Comparison of ENCODE assay signal across 7 mouse cellular contexts in genomic region chrX:48342731-48343130, GRCm38 (mm10). TPM values are rescaled to one million over a fixed set of nuclear protein-coding genes. Genes with fewer than 3 reads are reported as not detected.
DNase-seq lines count a peak whose midpoint lies in the region; ATAC-seq and TF ChIP-seq lines count a peak whose summit lies in the region.

No protein-coding gene starts in this region.

- H3K4me1 ChIP-seq in testis, adult 2 months (ENCODE audit: control insufficient read depth, insufficient read depth, low read length), result peaks cover 12% of the 10 kb centered on the region
- 0 out of 2 replicates have a peak, but pooled peaks cover 2% of the 10 kb centered on the region for H3K4me1 ChIP-seq in forebrain, embryonic 11.5 days (replicated peaks; ENCODE audit: control insufficient read depth, insufficient read depth, low read length)
- peaks cover 11% of the 10 kb centered on the region; the same call in 1 of the 2 replicates for H3K4me1 ChIP-seq in hindbrain, embryonic 16.5 days (ENCODE audit: control insufficient read depth, insufficient read depth, low read depth, low read length)
- H3K4me1 ChIP-seq in lung, embryonic 16.5 days (replicated peaks; ENCODE audit: control insufficient read depth, insufficient read depth, low read length), result no peaks in the 10 kb centered on the region

- ATAC-seq in forebrain, embryonic 11.5 days (replicated peaks; ENCODE audit: low FRiP score), result peak; percentile 6; the same call in 1 of the 2 replicates
- ATAC-seq in hindbrain, embryonic 16.5 days, result no peak; the same call in 1 of the 2 replicates
- no peak for ATAC-seq in lung, embryonic 16.5 days (ENCODE audit: low read depth)

- no peak for TF ChIP-seq CTCF in testis, adult 2 months (IDR thresholded peaks at IDR 0.05; ENCODE audit: control insufficient read depth, insufficient read depth, insufficient replicate concordance, low read depth, low read length)

- H3K27me3 ChIP-seq in testis, adult 2 months (ENCODE audit: control insufficient read depth, insufficient read depth, low read length), result no peaks in the 10 kb centered on the region
- no peaks in the 10 kb centered on the region for H3K27me3 ChIP-seq in forebrain, embryonic 11.5 days (ENCODE audit: control insufficient read depth, insufficient read depth, low read length)
- H3K27me3 ChIP-seq in hindbrain, embryonic 16.5 days (replicated peaks; ENCODE audit: control insufficient read depth, insufficient read depth, low read length), result no peaks in the 10 kb centered on the region
- no peaks in the 10 kb centered on the region for H3K27me3 ChIP-seq in lung, embryonic 16.5 days (ENCODE audit: control insufficient read depth, insufficient read depth, low read depth, low read length)

- no peaks in the 10 kb centered on the region for H3K9me3 ChIP-seq in forebrain, embryonic 11.5 days (ENCODE audit: control insufficient read depth, low read length)
- H3K9me3 ChIP-seq in hindbrain, embryonic 16.5 days (ENCODE audit: control insufficient read depth, low read length), result 0 out of 2 replicates have a peak, but pooled peaks cover 3% of the 10 kb centered on the region
- no peaks in the 10 kb centered on the region for H3K9me3 ChIP-seq in lung, embryonic 16.5 days (ENCODE audit: control insufficient read depth, low read length)

- no peak overlapping the region for H3K27ac ChIP-seq in testis, adult 2 months (ENCODE audit: control insufficient read depth, insufficient read depth, low read depth, low read length)
- H3K27ac ChIP-seq in forebrain, embryonic 11.5 days (ENCODE audit: low read depth, low read length), result no peak overlapping the region
- H3K27ac ChIP-seq in hindbrain, embryonic 16.5 days (ENCODE audit: low read depth, low read length), result no peak overlapping the region
- peak overlapping the region; percentile 9; the same call in 1 of the 2 replicates for H3K27ac ChIP-seq in lung, embryonic 16.5 days (ENCODE audit: low read length)

- WGBS in forebrain, embryonic 11.5 days, result 15% methylated on average over 15 of the region's 16 CpGs
- WGBS in hindbrain, embryonic 16.5 days, result 25% methylated on average over 16 of the region's 16 CpGs
- WGBS in lung, embryonic 16.5 days, result 9% methylated on average over 15 of the region's 16 CpGs

- TF ChIP-seq POLR2A in testis, adult 2 months (IDR thresholded peaks at IDR 0.05; ENCODE audit: control insufficient read depth, low read depth, low read length), result no peak

- peak overlapping the region; percentile 71 for H3K4me2 ChIP-seq in forebrain, embryonic 11.5 days (ENCODE audit: low read depth, low read length, severe bottlenecking)
- peak overlapping the region; percentile 73 for H3K4me2 ChIP-seq in hindbrain, embryonic 16.5 days (ENCODE audit: low read length)
- H3K4me2 ChIP-seq in lung, embryonic 16.5 days (ENCODE audit: low read depth, low read length), result peak overlapping the region; percentile 68

- H3K9ac ChIP-seq in forebrain, embryonic 11.5 days (ENCODE audit: low read length), result peak overlapping the region; percentile 20; the same call in 1 of the 2 replicates
- H3K9ac ChIP-seq in hindbrain, embryonic 16.5 days (ENCODE audit: low read depth, low read length), result peak overlapping the region; percentile 52
- H3K9ac ChIP-seq in lung, embryonic 16.5 days (ENCODE audit: low read length), result peak overlapping the region; percentile 72

- peak overlapping the region; percentile 90 for H3K4me3 ChIP-seq in testis, adult 2 months (ENCODE audit: control insufficient read depth, low read depth, low read length)
- H3K4me3 ChIP-seq in forebrain, embryonic 11.5 days (ENCODE audit: low read depth, low read length), result peak overlapping the region; percentile 51
- H3K4me3 ChIP-seq in hindbrain, embryonic 16.5 days (ENCODE audit: low read length), result peak overlapping the region; percentile 59
- peak overlapping the region; percentile 62 for H3K4me3 ChIP-seq in lung, embryonic 16.5 days (ENCODE audit: low read length)

- no peak for DNase-seq in testis, postnatal 14 days (ENCODE audit: low spot score)
- DNase-seq in forebrain, embryonic 11.5 days (ENCODE audit: low spot score), result peak; percentile 52
- peak; percentile 14 for DNase-seq in thymus, postnatal 14 days
- DNase-seq in right cerebral cortex, adult 2 months (ENCODE audit: low spot score in 2 of 2), result no peak

- no peaks in the 10 kb centered on the region for H3K36me3 ChIP-seq in testis, adult 2 months (ENCODE audit: control insufficient read depth, insufficient read depth, low read length)
- H3K36me3 ChIP-seq in forebrain, embryonic 11.5 days (ENCODE audit: control insufficient read depth, insufficient read depth, low read length), result no peaks in the 10 kb centered on the region
- H3K36me3 ChIP-seq in hindbrain, embryonic 16.5 days (ENCODE audit: control insufficient read depth, insufficient read depth, low read length), result no peaks in the 10 kb centered on the region
- no peaks in the 10 kb centered on the region for H3K36me3 ChIP-seq in lung, embryonic 16.5 days (ENCODE audit: control insufficient read depth, insufficient read depth, low read length)

RNA-seq across cellular contexts. Expression of gene Bcorl1, which starts 1.6 kb away (rescaled TPM):
- 4.2 and 4.6 TPM in 2 replicates for polyA plus RNA-seq in testis, adult 2 months (2012; rRNA removed)
- 7.9 and 8.1 TPM in 2 replicates for polyA plus RNA-seq in forebrain, embryonic 11.5 days (2014; fragmentation: Nextera tagmentation; extraction: Ambion mirVana)
- polyA plus RNA-seq in hindbrain, embryonic 16.5 days (2015; fragmentation: Nextera tagmentation; extraction: Ambion mirVana), result 6.8 and 7.3 TPM in 2 replicates
- 4.5 and 5.2 TPM in 2 replicates for polyA plus RNA-seq in lung, embryonic 16.5 days (2015; fragmentation: Nextera tagmentation; extraction: Ambion mirVana)

Comparison
In these comparisons a context has a peak if more than half of its experiments do, and no peak if none do; other contexts are left out.
1. DNase-seq: peak in forebrain, embryonic 11.5 days (single experiment) and thymus, postnatal 14 days (single experiment); none in testis, postnatal 14 days (single experiment) and right cerebral cortex, adult 2 months (0 of 2).
2. H3K9ac ChIP-seq: peak in every context shown above with its lines; median percentile 72 in lung, embryonic 16.5 days; 52 in hindbrain, embryonic 16.5 days; 20 in forebrain, embryonic 11.5 days.
3. Peak in every context shown above with its lines, with median percentiles within 50 percentile points of each other: H3K4me3 ChIP-seq and H3K4me2 ChIP-seq.